Mouse (Mus musculus): ENCODE measurements around the gene Ube2c.

Ube2c gene

DNA sequence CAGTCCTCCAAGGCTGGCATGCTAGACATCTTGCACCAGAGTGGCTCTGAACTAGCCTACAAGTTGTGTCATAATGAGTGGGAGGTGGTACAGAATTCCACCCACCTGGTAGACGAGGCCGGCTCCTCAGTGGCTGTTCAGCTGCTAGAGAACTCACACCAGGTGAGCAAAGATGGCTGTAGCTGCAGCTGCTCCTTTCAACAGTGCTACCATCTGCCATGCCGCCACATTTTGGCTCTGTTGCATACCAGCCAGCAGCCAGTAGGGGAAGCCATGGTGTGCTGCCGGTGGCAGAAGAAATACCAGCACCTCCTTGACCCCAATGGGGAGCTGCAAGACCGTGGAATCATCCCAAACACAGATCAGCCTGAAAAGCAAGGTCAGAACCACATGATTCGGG, 51.4 kb downstream of the Ube2c start:
- DNase-seq (ENCODE audit: low read depth, low spot score) = no peak

DNA sequence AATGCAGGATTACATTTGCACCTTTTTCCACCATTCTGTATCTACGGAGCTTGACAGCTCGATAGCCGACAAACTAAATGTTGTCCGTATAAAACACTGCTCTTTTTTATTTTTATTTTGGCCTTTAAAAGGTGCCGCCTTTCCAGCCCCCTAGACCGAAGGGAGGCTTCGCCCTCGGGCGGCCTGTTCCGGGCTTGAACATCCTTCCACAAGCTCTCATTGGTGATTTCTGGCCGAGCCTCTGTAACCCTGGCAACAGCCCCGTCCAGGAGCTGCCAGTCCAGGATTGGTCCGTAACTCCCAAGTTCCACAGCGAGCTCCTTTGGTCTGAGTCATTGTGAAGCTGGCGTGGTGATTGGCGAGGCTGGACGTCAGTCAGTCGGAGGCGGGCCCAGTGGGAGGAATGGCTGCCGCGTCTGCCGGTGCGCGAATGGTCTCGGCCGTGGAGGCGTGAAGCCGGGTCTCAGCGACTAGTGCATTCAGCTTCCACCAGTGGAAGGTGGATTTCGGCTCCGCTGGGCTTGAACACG, 53.0 kb downstream of the Ube2c start, which contains the start of gene Zswim1:
TSS of gene Zswim1 (plus strand) at position 51 of the 530 bp plus-strand sequence.
- peak; percentile 96 for DNase-seq (ENCODE audit: low read depth, low spot score)

DNA sequence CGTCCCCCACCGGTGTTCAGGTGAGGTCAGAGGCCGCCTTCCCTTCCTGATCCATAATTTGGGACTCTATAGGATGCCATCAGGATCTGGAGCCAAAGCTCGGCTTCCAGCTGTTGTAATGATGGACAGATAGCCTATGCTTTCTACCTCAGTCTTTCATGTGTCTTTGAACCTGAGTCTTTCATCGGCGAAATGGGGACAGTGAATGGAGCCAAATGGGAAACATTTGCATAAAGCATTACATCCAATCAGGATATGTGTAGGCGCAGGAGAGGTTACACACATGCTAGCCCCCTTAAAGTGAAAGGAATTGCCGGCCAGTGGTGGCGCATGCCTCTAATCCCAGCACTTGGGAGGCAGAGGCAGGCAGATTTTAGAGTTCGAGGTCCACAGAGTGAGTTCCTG, 53.5 kb downstream of the Ube2c start:
- DNase-seq (ENCODE audit: low read depth, low spot score) = no peak

DNA sequence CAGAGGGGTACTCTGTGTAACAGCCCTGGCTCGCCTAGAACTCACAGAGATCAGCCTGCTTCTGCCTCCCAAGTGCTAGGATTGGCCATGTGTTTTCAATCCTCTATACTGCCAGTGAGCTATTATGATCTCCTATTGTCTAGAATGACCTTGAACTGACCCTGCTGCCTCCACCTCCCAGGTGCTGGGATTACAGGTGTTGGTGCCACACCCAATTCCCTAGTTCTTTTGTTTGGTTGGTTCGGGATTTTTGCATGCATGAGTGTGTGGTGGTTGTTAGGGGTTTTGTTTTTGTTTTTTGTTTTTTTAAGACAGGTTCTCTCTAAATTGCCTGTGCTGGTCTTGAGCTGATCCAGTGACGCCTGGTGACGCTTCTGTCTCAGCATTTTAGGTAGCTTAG, 54.3 kb downstream of the Ube2c start:
- no peak for DNase-seq (ENCODE audit: low read depth, low spot score)

DNA sequence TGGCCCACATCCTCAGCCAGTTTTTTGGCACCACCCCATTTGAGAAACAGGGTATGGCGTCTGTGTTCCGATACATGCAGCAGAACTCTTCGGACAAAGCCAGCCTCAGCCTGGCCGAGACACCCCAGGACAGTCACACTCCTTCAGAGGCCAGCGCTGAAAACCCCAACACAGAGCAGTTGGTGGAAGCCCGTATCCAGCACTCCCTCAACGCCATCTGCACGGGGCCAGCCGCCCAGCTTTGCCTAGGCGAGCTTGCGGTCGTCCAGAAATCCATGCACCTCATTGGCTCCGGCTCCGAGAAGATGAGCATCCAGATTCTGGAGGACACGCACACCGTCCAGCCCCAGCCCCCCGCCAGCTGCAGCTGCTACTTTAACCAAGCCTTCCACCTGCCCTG, 55.8 kb downstream of the Ube2c start:
- no peak for DNase-seq (ENCODE audit: low read depth, low spot score)

DNA sequence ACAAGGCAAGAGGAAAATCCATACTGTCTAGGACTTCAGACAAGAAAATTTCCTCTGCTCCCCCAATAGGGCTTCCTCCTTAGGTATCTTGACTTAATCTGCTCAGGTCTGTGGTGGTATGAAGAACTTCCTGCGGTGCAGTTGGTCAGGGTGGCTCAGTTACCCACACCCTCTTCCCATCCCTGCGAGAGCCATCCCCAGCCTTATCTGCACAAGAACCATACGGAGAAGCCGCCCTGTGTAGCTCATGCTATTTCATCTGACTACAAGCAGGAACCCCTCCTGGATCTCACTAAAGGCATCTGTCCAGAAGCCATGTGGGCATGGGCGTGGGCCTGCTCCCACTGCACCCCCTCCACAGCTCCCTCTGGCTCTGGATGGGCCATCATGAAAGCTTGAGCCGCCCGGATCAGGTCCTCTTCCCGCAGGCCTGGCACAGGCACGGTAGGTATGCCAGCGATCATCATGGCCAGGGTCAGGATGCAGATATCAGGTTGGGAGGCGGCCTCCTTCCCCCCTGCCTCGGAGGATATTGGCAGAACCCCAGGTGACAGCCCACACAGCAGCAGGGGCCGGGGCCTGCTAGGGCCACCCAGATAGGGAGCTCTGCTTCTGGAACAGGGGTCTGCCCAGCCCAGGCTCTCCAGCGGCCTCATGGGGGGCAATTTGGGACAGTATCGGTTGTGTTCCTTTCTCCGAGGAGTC, 57.6 kb downstream of the Ube2c start:
- DNase-seq (ENCODE audit: low read depth, low spot score) = no peak
